Mouse (Mus musculus) MEL (cell line): ENCODE data around the gene Ddx19a. TPM values are rescaled to one million over a fixed set of nuclear protein-coding genes. Genes with fewer than 3 reads are reported as not detected.

ENCODE experiments used
- DNase-seq: peaks from one replicate; pipeline ENCODE4 v3.0.0; 2011; ENCODE audit warnings: low read depth, low spot score
- H3K27ac ChIP-seq: 2 replicates; pipeline ENCODE4 v1.5.1; 2012; ENCODE audit warnings: low read depth, mild to moderate bottlenecking, control low read depth, low read length, moderate library complexity; ENCODE audit not compliant: control insufficient read depth
- H3K27me3 ChIP-seq, 2 experiments: fragments of 150-350 bp in 1 of 2; sonication (generic) in 1 of 2; 2 replicates each; pipeline ENCODE4 v1.6.1; 2012; ENCODE audit warnings: low read length in 2 of 2, mild to moderate bottlenecking in 2 of 2, improper control_type of control experiment in 1 of 2, moderate library complexity in 1 of 2; ENCODE audit not compliant: insufficient read depth in 2 of 2, control insufficient read depth in 1 of 2
- H3K36me3 ChIP-seq, 2 experiments: 2 replicates each; pipeline ENCODE4 v1.6.1; 2012 to 2014; ENCODE audit warnings: low read length in 2 of 2, improper control_type of control experiment in 1 of 2, inconsistent platforms in 1 of 2, mild to moderate bottlenecking in 1 of 2; ENCODE audit not compliant: insufficient read depth in 2 of 2, control insufficient read depth in 1 of 2
- H3K4me1 ChIP-seq, 2 experiments: fragments of 150-350 bp in 1 of 2; sonication (generic) in 1 of 2; 2 replicates each; pipeline ENCODE4 v1.6.1; 2012; ENCODE audit warnings: low read length in 2 of 2, improper control_type of control experiment in 1 of 2, mild to moderate bottlenecking in 1 of 2; ENCODE audit not compliant: insufficient read depth in 2 of 2, control insufficient read depth in 1 of 2
- H3K4me3 ChIP-seq, 2 experiments: fragments of 150-350 bp in 1 of 2; sonication (generic) in 1 of 2; 2 replicates each; pipeline ENCODE4 v1.5.1; 2012; ENCODE audit warnings: low read depth in 2 of 2, low read length in 2 of 2, mild to moderate bottlenecking in 2 of 2, moderate library complexity in 2 of 2, control low read depth in 1 of 2, improper control_type of control experiment in 1 of 2; ENCODE audit not compliant: control insufficient read depth in 1 of 2, insufficient read depth in 1 of 2
- H3K79me2 ChIP-seq: 2 replicates; pipeline ENCODE4 v1.6.1; 2012; ENCODE audit warnings: mild to moderate bottlenecking, low read length, moderate library complexity; ENCODE audit not compliant: control insufficient read depth, poor library complexity, insufficient read depth
- H3K9ac ChIP-seq: 2 replicates; pipeline ENCODE4 v1.6.1; 2012; ENCODE audit warnings: low read depth, mild to moderate bottlenecking, control low read depth, low read length, moderate library complexity; ENCODE audit not compliant: control insufficient read depth, poor library complexity, severe bottlenecking
- H3K9me3 ChIP-seq: fragments of 150-350 bp; sonication (generic); replicated peaks from 2 replicates; pipeline ENCODE4 v1.6.1; 2012; ENCODE audit warnings: mild to moderate bottlenecking, low read length, improper control_type of control experiment, moderate library complexity; ENCODE audit not compliant: insufficient read depth
- CHD2 ChIP-seq: IDR thresholded peaks from 2 replicates; pipeline ENCODE4 v1.6.1; 2011; ENCODE audit warnings: low read length, improper control_type of control experiment
- CTCF ChIP-seq, 3 experiments: IDR thresholded peaks in 2 of 3; conservative IDR thresholded peaks in 1 of 3; 2 replicates each; pipeline ENCODE4 v1.5.1; 2011 to 2012; ENCODE audit warnings: low read length in 3 of 3, low read depth in 2 of 3, mild to moderate bottlenecking in 2 of 3, improper control_type of control experiment in 1 of 3, inconsistent platforms in 1 of 3, mixed read lengths in 1 of 3, moderate library complexity in 1 of 3; ENCODE audit not compliant: control insufficient read depth in 1 of 3, insufficient read depth in 1 of 3, poor library complexity in 1 of 3, severe bottlenecking in 1 of 3
- EP300 ChIP-seq, 2 experiments: IDR thresholded peaks; 2 replicates each; pipeline ENCODE4 v1.6.1; 2011; ENCODE audit warnings: improper control_type of control experiment in 2 of 2, low read length in 2 of 2, low read depth in 1 of 2, mild to moderate bottlenecking in 1 of 2
- GATA1 ChIP-seq: IDR thresholded peaks from 2 replicates; pipeline ENCODE4 v1.6.1; 2011; ENCODE audit warnings: low read depth, low read length, improper control_type of control experiment
- KAT2A ChIP-seq: conservative IDR thresholded peaks from 2 replicates; pipeline ENCODE4 v1.6.1; 2012; ENCODE audit warnings: low read depth, low read length, improper control_type of control experiment, inconsistent platforms
- MAFK ChIP-seq: IDR thresholded peaks from 2 replicates; pipeline ENCODE4 v1.6.1; 2011; ENCODE audit warnings: low read depth, mild to moderate bottlenecking, low read length, improper control_type of control experiment, borderline replicate concordance
- MAX ChIP-seq: IDR thresholded peaks from 2 replicates; pipeline ENCODE4 v1.6.1; 2011; ENCODE audit warnings: low read length, improper control_type of control experiment
- NELFE ChIP-seq: IDR thresholded peaks from 2 replicates; pipeline ENCODE4 v1.6.1; 2011; ENCODE audit warnings: low read depth, low read length, improper control_type of control experiment
- POLR2AphosphoS2 ChIP-seq: IDR thresholded peaks from 2 replicates; pipeline ENCODE4 v1.6.1; 2011; ENCODE audit warnings: low read length, improper control_type of control experiment
- POLR2AphosphoS5 ChIP-seq: IDR thresholded peaks from 2 replicates; pipeline ENCODE4 v1.6.1; 2012; ENCODE audit warnings: low read depth, borderline replicate concordance, mild to moderate bottlenecking, inconsistent platforms, low read length, moderate library complexity, mixed read lengths
- RAD21 ChIP-seq: IDR thresholded peaks from 2 replicates; pipeline ENCODE4 v1.6.1; 2011; ENCODE audit warnings: mild to moderate bottlenecking, low read depth, low read length, improper control_type of control experiment
- RCOR1 ChIP-seq: IDR thresholded peaks from 2 replicates; pipeline ENCODE4 v1.6.1; 2012; ENCODE audit warnings: low read depth, mild to moderate bottlenecking, inconsistent platforms, low read length, improper control_type of control experiment
- SIN3A ChIP-seq: IDR thresholded peaks from 2 replicates; pipeline ENCODE4 v1.6.1; 2012; ENCODE audit warnings: low read length, improper control_type of control experiment, inconsistent platforms
- SMC3 ChIP-seq: IDR thresholded peaks from 2 replicates; pipeline ENCODE4 v1.6.1; 2011; ENCODE audit warnings: low read depth, low read length, improper control_type of control experiment
- TAL1 ChIP-seq: IDR thresholded peaks from 2 replicates; pipeline ENCODE4 v1.6.1; 2012; ENCODE audit warnings: mild to moderate bottlenecking, inconsistent platforms, low read length, moderate library complexity, mixed read lengths
- UBTF ChIP-seq: IDR thresholded peaks from 2 replicates; pipeline ENCODE4 v1.6.1; 2012; ENCODE audit warnings: low read depth, mild to moderate bottlenecking, inconsistent platforms, low read length, improper control_type of control experiment, moderate library complexity, borderline replicate concordance; ENCODE audit not compliant: insufficient read depth
- ZC3H11A ChIP-seq: IDR thresholded peaks from 2 replicates; pipeline ENCODE4 v1.6.1; 2012; ENCODE audit warnings: low read depth, mild to moderate bottlenecking, inconsistent platforms, low read length, improper control_type of control experiment
- ZKSCAN1 ChIP-seq: IDR thresholded peaks from 2 replicates; pipeline ENCODE4 v1.6.1; 2012; ENCODE audit warnings: low read depth, mild to moderate bottlenecking, inconsistent platforms, low read length, improper control_type of control experiment, moderate library complexity
- ZMIZ1 ChIP-seq: IDR thresholded peaks from 2 replicates; pipeline ENCODE4 v1.6.1; 2012; ENCODE audit warnings: low read depth, mild to moderate bottlenecking, inconsistent platforms, low read length, improper control_type of control experiment, moderate library complexity
- ZNF384 ChIP-seq: IDR thresholded peaks from 2 replicates; pipeline ENCODE4 v1.6.1; 2012; ENCODE audit warnings: low read depth, mild to moderate bottlenecking, inconsistent platforms, low read length, improper control_type of control experiment
- polyA plus RNA-seq, 2 experiments: library from polyadenylated mRNA; stranded (reverse) in 1 of 2; unstranded in 1 of 2; fragments of >175 nt in 1 of 2; fragments of >200 nt in 1 of 2; gene quantifications; 2 replicates each; pipeline versions ENCODE4 v1.2.1 to v1.2.4; 2012; ENCODE audit warnings: low replicate concordance in 2 of 2, low read depth in 1 of 2; ENCODE audit not compliant: insufficient read length in 2 of 2, insufficient read depth in 1 of 2, missing spikeins in 1 of 2
- total RNA-seq: library from RNA; depleted of rRNA; stranded (reverse); fragments of 300-350 nt; gene quantifications from 2 replicates; pipeline ENCODE4 v1.2.3, GENCODE M21; 2012

Gene Ddx19a
- total and polyA plus RNA-seq, 3 experiments: 17.0 to 168 (median 59.0) TPM

- DNase-seq: peak; percentile 50
- Histone ChIP-seq H3K4me1 (no peaks in the 10 kb centered on the region), H3K9ac (no peak overlapping the region), H3K9me3 (no peaks in the 10 kb centered on the region), H3K36me3 (peaks cover 0 to 78% of the 10 kb centered on the region in 2 experiments; a peak in 3 of 4 replicates), H3K4me3 (no peak overlapping the region), H3K27me3 (no peaks in the 10 kb centered on the region), H3K79me2 (peaks cover 7% of the 10 kb centered on the region; the same call in 1 of the 2 replicates), H3K27ac (no peak overlapping the region)
- TF ChIP-seq RCOR1 (no peak), CTCF (IDR thresholded peaks at IDR 0.05 in 2 of 3, conservative IDR thresholded peaks at IDR 0.05 in 1 of 3; ENCODE audit: control insufficient read depth in 1 of 3, insufficient read depth in 1 of 3, low read depth in 2 of 3, low read length in 3 of 3, poor library complexity in 1 of 3, severe bottlenecking in 1 of 3) (peak; percentile 53 to 57 (median 55)), SIN3A (peak; percentile 45; the same call in 1 of the 2 replicates), RAD21 (peak; percentile 5; the same call in 1 of the 2 replicates), SMC3 (peak; percentile 34; the same call in 1 of the 2 replicates)
These were observed 46.6 kb upstream of the Ddx19a start for GRCm38 (mm10) chr8:111044003-111044734.

GRCm38 (mm10) chr8:111042546-111042945 is 44.9 kb upstream of the Ddx19a start:
- Histone ChIP-seq H3K9me3 (no peaks in the 10 kb centered on the region), H3K79me2 (peaks cover 16% of the 10 kb centered on the region), H3K9ac (no peak overlapping the region), H3K27ac (no peak overlapping the region), H3K4me1 (no peaks in the 10 kb centered on the region), H3K27me3 (no peaks in the 10 kb centered on the region), H3K4me3 (no peak overlapping the region), H3K36me3 (peaks cover 1 to 78% of the 10 kb centered on the region in 2 experiments)
- no peak for DNase-seq
- TF ChIP-seq ZC3H11A (no peak), MAFK (no peak), CTCF (IDR thresholded peaks at IDR 0.05 in 2 of 3, conservative IDR thresholded peaks at IDR 0.05 in 1 of 3; ENCODE audit: control insufficient read depth in 1 of 3, insufficient read depth in 1 of 3, low read depth in 2 of 3, low read length in 3 of 3, poor library complexity in 1 of 3, severe bottlenecking in 1 of 3) (no peak), ZKSCAN1 (no peak), POLR2AphosphoS5 (no peak), EP300 (IDR thresholded peaks at IDR 0.05; ENCODE audit: low read depth in 1 of 2, low read length in 2 of 2) (no peak), MAX (no peak), KAT2A (no peak)

- H3K4me1 ChIP-seq: peaks cover 5 to 19% of the 10 kb centered on the region in 2 experiments
These were observed 39.0 kb upstream of the Ddx19a start for GRCm38 (mm10) chr8:111036591-111036990.

More at GRCm38 (mm10) chr8:111036591-111036990, 39.0 kb upstream of the Ddx19a start:
- Histone ChIP-seq H3K79me2 (peaks cover 49% of the 10 kb centered on the region), H3K36me3 (peaks cover 22 to 37% of the 10 kb centered on the region in 2 experiments), H3K9me3 (no peaks in the 10 kb centered on the region), H3K4me3 (no peak overlapping the region), H3K27ac (no peak overlapping the region), H3K27me3 (no peaks in the 10 kb centered on the region), H3K9ac (no peak overlapping the region)
- no peak; the same call in 1 of the 2 replicates for TF ChIP-seq POLR2AphosphoS2
- no peak for TF ChIP-seq ZC3H11A
- no peak for TF ChIP-seq CHD2
- TF ChIP-seq ZMIZ1: no peak
- no peak for TF ChIP-seq ZNF384
- TF ChIP-seq NELFE: no peak
- no peak for TF ChIP-seq EP300 (IDR thresholded peaks at IDR 0.05; ENCODE audit: low read depth in 1 of 2, low read length in 2 of 2)
- TF ChIP-seq RAD21: no peak
- TF ChIP-seq TAL1: no peak
- TF ChIP-seq UBTF: no peak
- TF ChIP-seq GATA1: no peak
- no peak for DNase-seq
